Mouse (Mus musculus) lung, postnatal 10 days (tissue): Measurements from ENCODE around the gene Nkx1-2.

Experiments used
- DNase-seq: peaks from one replicate; pipeline ENCODE4 v3.0.0; 2021

Nkx1-2 gene

DNA sequence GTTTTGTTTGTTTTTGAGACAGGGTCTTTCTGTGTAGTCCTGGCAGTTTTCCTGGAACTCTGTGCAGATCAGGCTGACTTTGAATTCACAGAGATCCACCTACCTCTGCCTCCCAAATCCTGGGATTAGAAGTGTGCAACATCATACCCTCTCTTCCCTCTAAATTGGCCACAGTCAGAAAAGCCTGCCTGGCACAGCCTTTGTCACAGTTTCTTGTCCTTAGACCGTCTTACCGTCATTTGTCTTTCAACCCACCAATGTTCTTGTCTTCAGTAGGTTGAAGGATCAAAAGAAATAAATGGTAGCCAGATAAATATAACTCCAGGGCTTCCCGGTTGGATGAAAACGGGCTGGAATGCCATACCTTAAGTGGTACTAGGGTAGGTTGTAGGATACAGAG is 5.3 kb upstream of the Nkx1-2 start:
- DNase-seq = no peak

DNA sequence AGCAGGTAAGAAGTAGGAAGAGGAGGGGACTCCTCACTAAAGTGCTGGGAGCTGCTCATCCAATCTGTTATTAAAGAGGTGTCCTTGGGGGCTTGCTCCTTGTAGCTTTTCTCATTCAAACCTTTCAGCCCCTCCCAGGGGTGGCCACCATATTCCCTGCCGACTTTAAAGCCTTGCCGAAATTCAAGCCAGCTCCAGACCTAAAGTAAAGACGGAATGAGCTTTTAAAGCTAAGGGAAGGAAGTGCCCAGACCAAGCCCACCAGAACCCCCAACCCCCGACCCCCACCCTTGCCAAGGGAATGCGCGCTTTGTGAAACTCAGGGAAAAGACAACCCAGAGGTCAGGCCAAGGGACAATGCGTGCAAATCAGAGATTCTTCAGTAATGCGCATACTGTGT is 1.5 kb upstream of the Nkx1-2 start:
- DNase-seq = no peak

DNA sequence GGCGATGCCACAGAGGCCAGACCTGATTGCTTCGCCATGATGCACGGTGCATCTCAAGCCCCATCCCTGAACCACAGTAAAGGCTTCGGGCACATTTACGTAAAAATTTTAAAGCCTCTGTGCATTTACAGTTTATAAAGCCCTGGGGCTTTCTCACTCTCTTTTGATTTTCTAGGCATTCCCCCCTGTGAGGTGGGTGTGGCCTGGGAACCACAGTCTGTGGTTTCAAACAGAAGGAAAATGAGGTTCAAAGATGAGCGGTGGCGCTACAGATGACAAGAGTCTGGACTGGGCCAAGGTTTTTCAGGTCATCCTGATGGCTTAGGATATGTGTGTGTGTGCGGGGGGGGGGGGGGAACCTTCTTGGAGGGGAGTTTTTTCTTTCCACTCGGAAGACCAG is 589 bp upstream of the Nkx1-2 start:
- DNase-seq = no peak

DNA sequence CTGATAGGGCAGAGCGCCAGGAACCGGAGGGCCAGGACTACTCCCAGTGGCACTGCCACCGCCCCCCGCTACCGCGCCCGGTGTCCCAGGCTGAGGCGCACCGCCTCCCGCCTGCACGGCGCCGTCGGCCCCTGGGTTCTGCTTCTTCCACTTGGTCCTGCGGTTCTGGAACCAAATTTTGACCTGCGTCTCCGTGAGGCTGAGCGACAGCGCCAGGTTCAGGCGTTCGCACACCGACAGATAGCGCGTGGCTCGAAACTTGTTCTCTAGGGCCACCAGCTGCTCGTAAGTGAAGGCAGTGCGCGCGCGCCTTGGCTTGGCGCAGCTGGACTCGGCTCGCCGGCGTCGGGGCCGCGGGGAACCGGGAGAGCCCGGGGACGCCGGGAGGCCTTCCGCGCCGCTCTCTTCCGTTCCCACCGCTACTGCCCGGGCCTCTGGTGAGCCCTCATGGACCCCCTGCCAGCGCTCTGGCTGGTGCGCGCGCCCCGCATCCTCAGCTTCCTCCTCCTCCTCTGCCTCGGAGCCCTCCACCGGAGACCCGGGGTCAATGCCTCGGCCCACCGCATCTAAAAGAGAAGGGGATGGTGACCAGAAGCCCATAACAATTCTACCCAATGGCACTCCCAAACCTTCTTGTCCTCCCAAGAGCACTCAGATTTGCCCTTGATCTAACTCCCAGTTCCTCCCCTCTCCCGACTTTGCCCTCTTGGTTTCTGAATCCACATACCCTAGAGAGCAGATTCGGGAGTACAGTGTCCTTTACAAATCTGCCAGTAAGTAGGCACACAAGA is 2.0 kb downstream of the Nkx1-2 start:
- DNase-seq = peak; percentile 27

DNA sequence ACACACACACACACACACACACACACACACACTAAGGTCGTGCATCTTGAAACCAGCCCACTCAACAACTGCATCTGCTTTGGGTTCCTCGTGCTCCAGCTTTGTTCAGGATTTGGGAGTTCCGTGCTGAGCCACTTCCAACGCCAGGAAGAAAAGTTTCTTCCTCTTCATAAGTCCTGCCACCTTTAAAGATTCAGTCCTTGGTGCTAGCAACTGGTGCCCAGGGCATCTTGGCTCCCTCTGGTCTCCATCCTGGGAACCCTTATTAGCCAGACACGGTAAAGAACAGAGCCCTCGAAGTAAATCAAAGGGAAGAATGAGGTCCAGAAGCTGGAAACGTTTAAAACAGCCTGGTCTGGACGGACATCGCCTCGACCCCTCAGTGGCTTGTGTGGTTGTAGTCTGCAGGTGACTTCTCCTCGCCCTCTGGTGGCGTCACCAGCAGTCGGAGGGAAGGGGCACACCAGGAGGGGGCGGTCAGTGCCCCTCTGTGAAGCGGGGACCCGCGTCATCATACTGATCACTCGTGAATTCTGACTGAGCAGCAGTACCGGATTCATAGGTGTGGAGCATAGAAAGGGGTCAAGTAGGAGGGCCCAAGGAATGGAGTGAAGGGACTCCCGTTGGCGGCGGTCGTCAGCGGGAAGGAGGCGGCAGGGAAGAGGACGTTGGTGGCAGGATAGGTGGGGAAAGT is 2.7 kb downstream of the Nkx1-2 start:
- DNase-seq = no peak

DNA sequence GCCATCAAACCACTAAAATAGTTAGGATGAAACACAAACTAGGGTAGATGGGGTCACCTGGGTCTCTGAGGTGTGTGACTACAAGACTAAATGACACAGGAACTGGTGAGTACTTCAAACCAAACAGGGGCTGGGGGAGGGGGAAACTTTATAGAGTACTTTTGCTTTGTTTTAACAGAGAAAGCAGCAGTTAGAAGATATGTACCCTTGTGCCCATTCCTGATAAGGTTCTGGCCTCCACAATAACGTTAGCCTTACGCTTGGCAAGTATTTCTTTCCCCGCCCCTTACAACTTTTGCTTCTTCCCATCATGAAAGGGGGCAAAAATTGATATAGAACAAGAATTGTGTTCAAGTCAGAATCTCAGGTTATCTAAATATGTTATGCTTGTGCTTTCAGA is 3.6 kb downstream of the Nkx1-2 start:
- DNase-seq = no peak

DNA sequence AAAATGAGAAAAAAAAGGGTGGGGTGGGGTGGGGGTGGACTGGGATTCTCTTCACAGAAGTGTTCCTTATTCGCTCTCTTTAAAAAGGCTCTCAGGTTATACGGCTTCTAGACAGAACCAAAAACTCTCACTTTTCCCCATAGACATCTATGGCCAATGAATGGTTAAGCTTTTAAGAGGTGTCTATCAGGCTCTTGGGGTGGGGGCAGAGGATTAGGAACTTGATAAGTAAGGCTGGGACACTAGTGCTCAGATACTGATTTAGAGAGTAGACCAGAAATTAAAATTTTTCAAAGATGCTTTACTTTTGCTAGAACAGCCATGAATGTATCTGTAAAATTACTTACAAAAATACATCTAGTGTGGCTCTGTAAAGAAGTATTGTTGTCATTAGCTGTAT is 5.1 kb downstream of the Nkx1-2 start:
- DNase-seq = no peak

DNA sequence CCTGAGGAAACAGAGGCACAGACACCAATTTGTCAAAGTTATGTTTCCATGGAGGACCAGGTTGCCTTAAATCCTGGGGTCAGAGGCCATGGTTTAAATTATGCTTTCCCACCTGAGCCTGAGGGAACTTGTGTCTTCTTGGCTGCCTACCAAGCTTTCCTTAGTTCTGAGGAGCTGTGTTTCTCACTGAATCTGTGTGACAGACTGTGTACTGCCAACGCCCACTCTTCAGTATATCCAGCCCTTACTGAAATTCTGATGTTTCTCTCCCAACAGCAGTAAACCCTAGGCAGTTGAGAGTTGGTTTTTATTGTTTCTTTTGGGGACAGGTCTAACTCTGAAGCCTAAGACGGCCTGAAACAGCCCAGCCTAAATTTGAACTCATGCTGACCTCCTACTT is 5.7 kb downstream of the Nkx1-2 start:
- DNase-seq = no peak

DNA sequence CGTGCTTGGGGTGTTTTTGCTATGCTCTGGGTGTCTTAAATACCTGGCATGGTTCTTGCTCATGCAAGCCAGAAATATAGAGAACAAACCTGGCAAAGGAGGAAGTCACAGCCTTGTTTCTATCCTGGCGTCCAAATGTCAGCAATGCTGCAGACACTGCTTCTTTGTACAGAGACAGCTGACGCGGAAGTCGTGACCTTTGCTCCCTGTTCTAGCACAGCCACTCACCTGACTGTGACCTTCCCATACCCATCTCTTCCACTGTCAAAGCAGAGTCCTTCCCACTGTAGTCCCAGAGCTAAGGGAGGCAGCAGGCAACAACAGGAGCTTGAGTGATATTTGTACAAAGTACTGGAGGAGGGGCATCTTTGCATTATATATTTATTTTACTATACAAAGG is 9.8 kb downstream of the Nkx1-2 start:
- no peak for DNase-seq

DNA sequence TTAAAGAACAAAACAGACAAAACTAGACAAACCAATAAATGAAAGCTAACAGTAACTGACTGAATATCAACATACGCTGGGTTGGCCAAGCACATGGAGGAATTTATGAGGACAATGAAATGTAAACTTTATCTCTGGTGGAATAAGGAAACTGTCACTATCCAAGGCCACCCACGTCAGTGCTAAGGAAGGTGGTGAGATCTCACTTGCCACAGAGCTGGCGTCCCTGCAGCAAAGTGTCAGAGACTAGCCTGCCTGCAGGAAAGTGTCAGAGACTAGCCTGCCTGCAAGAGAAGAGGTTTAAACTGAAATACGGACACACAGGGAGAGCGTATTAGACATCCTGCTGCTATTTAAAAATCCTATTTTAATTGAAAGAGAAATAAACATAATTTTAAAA is 12.3 kb downstream of the Nkx1-2 start:
- DNase-seq = peak; percentile 25

DNA sequence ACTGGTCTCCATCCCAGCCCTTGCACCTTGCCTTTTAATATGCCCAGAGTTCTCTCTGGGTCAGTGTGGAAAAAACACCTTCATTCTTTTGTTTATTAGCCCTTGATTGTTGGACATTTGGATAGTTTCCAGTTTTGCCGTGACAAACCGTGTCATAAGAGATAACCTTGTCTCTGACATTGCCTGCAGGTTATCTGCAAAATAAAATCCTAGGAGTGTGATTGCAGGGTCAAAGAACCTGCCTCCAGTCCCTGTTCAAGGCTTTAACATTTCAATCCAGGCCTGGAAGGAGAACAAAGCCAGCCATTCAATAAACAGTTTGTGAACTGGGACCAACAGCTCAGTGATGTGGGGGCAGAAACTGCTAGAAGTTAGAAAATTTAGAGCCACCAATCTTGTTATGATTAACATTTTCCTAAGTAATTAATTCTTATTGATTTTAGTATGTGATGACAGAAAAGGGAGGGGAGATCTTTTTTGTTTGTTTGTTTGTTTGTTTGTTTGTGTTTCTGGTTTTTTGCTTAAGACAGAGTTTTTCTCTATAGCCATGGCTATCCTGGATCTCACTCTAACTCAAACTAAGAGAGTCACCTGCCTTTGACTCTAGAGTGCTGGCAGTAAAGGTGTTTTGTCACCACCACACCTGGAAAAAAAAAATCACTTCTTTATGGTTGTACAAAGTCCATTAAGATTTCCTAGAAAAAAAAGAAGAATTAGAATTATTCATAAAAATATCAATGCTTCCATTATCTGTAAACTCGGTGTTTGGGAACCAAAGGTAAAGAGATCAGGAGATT is 13.5 kb downstream of the Nkx1-2 start:
- DNase-seq = no peak

DNA sequence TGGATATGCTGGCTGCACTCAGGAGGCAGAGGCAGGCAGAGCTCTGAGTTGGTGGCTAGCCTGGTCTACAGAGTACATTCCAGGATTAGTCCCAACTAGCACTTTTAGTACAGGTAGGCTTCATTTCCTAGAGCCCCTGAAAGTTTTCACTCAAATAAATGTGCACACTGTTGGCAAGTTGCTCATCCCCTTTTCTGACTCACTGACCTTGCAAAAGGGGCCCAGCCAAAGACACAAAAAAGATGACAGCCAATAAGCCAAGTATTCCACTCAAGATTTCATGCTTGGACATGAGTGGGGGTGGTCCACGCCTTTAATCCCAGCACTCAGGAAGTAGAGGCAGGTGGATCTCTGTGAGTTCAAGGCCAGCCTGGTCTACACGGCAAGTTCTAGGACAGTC is 18.0 kb downstream of the Nkx1-2 start:
- no peak for DNase-seq

DNA sequence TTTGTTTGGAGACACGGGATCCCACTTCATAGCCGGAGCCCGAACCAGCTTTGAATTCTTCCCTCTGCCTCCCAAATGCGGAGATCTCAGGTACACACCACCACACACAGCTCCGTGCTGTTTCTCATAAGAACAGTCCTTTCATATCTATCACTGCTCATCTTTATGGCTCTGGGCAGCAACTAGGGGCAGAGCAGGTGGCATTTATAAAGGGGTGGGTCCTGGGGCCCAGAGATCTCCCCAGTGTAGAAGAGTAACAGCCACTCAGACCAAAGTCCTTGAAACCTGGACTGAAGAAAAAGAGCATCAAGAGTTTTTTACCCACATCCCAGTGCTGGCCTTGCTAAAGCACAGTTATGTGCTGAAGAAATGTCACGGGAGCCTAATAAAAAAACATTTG is 18.9 kb downstream of the Nkx1-2 start:
- DNase-seq = no peak

DNA sequence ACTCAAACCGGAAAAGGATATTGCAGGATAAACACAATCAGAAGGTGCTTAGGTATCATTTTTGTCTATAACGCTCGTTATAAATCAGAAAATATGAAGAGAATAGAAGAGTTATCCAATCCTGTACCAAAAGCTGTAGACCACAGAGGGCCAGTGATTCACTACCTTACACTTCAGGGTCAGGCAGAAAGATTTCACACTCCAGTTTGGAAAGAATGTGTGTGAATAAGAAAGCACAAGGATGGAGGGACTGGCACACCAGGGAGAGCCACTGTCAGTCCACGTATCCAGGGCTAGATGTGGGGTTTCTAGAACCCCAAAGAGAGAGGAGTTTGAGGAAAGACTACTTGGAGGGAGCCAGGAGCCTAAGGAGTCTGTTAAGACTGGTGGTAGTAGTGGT is 22.5 kb downstream of the Nkx1-2 start:
- DNase-seq = no peak

DNA sequence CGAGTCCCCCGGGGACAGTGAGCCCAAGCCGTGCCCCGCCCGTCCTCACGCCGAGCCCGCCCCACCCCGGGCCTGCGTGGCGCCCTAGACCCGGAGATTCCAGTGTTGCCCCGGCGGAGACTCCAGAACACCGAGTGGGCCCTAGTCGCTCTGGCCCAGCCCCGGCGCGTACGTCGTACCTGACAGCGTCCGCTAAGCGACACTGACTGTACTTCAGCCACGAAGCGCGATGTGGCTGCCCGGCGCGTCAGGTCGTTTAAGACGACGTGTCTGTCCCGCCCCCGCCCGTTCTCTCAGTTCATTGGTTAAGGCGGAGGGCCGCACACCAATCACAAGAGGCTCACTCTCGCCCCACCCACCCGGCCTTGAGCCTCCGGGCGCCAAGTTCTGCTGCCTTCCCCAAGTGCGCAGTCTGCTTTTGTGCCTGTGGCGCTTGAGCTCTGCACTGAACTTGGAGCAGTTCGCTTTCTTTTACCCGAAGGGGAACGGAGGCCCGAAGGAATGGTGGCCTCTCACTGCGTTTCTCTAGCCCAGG is 23.3 kb downstream of the Nkx1-2 start, which contains the start of gene Oat:
Gene Oat (minus strand): TSS at position 283 of the 535 bp plus-strand sequence.
- DNase-seq = peak; percentile 97

DNA sequence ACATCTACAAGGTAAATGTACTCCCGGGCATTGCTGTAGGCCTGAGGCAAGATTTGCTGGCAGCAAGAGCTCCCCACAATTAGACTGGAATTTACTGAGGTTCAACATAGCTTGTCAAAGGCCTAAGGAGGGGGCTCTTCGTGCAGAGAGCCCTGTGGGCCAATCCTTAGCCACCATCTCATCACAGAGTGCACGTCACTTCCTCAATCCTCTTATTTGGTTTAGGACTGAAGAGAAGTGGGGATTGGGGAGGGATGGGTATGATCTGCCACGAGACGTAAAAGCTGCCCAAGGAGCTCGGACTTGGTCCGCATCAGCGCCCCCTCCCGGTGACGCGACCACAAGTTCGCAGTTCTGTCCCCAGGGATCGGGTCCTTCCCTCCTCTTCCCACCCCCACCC is 23.8 kb downstream of the Nkx1-2 start:
- peak; percentile 91 for DNase-seq

DNA sequence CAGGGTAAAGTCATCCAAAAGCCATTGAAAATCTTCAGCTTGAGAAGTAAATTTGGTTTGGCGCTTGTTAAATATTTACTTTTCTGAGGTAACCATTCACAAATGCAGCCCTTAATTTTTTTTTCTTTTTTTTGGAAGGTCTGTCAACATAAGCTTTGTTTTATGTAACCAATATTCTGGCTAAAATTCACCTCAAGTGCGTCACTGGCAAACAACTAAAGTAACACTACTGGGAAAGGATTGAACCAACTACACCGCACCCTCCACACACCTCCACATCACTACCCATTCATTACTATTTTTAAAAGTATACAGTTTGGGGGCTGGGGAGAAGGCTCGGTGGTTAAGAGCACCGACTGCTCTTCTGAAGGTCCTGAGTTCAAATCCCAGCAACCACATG is 24.8 kb downstream of the Nkx1-2 start:
- peak; percentile 29 for DNase-seq

DNA sequence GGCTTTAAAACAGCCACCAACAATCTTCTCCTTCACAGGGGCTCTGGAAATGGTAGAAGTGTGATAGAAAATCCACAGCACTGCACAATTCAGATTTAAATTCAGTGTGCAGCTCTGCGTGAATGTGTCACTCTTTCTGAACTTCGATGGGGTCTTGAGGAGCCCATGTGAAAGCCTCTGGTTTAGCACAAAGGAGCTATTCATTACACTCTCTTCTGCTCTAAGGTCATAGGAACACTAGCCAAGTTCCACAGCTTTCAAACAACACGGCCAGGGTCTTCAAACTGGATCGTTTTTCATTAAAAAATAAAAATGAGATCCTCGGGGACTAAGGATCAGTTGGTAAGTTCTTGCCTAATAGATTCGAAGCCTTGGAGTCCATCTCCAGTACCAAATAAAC is 26.2 kb downstream of the Nkx1-2 start:
- DNase-seq = no peak

DNA sequence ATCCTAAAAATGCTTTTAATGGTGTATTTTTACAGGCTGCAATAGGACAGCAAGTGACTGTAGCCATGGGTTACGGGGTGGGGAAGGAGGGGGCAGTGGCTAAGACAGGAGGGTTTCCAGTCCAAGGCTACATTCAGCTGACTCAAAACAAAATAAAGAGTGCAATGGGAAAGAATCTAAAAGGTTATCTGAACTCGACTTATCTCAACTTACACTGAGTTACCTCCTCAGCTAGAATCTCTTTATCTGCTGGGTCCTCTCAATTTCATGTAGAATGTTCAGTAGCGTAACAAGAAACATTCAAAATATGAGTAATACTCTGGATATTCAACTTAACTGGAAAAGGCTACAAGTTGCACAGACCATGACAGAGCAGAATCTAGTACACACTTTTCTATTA is 26.7 kb downstream of the Nkx1-2 start:
- no peak for DNase-seq

DNA sequence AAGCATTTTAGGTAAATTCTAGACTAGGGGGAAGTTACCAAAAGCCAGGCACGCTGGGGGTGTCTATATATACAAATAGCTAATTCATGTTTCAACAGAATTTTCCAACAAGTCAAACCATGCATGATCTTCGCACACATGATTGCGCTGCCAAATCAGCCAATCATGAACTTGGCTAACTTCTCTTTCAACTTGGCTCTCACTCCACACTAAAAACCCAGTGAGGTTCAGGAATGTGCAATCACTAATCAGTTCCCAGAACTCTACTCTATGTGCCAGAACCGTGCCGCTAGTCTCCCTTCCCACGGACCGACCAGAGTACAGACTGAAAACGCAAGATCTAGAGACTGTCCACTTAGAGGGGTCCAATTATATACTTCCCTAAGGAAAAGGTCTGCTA is 28.0 kb downstream of the Nkx1-2 start:
- DNase-seq = peak; percentile 32

DNA sequence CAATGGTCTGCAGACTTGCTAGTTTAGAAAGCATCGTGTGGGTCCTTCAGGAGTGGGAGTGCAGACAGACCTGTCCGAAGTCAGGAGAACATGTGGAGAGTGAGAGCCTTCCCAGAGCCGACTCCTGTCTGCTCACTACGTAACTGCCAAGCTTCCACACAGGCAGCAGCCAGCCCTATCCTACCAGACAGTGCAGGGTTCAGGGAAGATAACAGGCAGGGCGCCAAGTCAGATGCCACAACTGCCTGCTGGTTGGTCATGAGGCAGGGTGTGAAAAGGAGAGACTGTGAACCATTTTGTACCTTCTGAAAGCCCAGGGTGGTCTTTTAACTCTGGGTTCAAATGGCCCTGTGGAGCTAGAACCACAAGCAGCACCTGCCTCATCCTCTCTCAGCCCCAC is 29.4 kb downstream of the Nkx1-2 start:
- no peak for DNase-seq

DNA sequence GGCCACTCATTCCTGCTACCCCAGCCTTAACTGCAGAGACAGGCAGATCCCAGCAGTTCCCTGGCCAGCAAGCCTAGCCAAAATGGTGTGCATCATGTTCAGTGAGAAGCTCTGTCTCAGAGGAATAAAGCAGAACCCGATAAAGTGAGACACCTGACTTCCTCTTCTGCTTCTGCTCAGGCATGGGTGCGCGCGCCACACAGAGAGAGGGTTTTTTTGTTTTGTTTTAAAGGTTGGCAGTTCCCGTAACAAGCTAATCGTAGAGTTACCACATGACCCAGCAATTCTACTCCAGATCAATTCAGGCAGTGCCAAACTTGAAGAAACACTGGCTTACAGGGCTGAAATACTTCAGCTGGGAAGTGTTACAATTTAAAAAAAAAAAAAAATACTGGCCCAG is 30.6 kb downstream of the Nkx1-2 start:
- no peak for DNase-seq

DNA sequence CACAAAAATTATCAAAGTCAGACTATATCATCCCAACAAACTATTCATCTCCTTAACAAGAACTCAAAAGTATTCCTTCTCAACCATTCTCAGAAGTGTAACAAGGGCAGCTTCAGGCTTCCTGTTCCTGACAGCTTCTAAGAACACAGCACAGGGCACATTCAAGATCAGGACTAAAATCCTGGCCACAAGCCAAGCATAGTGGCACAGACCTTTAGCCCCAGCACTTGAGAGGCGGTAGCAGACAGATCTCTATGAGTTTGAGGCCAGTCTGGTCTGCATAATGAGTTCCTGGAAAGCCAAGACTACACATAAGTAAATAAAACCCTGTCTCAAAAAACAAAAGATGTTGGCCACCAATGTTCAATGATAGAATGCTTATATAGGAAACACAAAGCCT is 33.6 kb downstream of the Nkx1-2 start:
- no peak for DNase-seq
